Mouse (Mus musculus): ENCODE results near the gene Ttc30a1. TPM values are rescaled to one million over a fixed set of nuclear protein-coding genes. Genes with fewer than 3 reads are reported as not detected.
"Not testable (repeated sequence)": the region's sequence is repeated elsewhere in the genome, so short reads cannot be mapped to it uniquely, and the experiment has no call there.

Gene Ttc30a1
- total and polyA plus RNA-seq, 2 experiments from 2014 or later, result 4.8 to 11.4 TPM

DNA sequence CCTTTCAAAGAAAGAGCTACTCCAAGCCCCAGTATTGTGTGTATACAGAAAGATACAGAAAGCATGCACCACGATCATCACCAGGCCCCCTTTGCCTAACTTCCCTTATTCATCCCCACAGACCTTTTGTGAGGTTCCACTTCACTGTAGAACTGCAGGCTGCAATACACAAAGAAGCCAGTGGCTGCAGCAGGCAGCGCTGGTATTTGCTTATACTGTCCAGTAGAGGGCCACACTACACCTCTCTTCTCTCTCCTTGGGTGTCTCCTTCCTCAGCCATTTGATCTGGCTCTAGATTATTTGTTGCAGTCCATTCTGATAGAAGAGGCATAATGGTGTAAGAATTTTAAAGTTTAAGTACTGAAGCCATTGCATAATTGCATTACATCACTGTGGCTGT is 3.4 kb upstream of the Ttc30a1 start:
- DNase-seq (ENCODE audit: low spot score) (peak; percentile 92), ATAC-seq (peak; percentile 78)
- WGBS, result 2% methylated on average over 2 of the region's 2 CpGs
- peak overlapping the region; percentile 9; the same call in 1 of the 2 replicates for H3K27ac ChIP-seq
- no peak overlapping the region for H3K4me2 ChIP-seq (ENCODE audit: low read depth, low read length)
- no peak overlapping the region for H3K4me3 ChIP-seq (ENCODE audit: low read length)
- TF ChIP-seq CTCF (IDR thresholded peaks at IDR 0.05; ENCODE audit: low read depth), result peak; percentile 100
- no peaks in the 10 kb centered on the region for H3K36me3 ChIP-seq (ENCODE audit: insufficient read depth, low read length)
- no peaks in the 10 kb centered on the region for H3K9me3 ChIP-seq (ENCODE audit: low read length)
- no peaks in the 10 kb centered on the region for H3K27me3 ChIP-seq (ENCODE audit: insufficient read depth, low read length)
- H3K4me1 ChIP-seq (ENCODE audit: insufficient read depth, low read length), result 0 out of 2 replicates have a peak, but pooled peaks cover 3% of the 10 kb centered on the region
- H3K9ac ChIP-seq (replicated peaks; ENCODE audit: low read length), result no peak overlapping the region

- H3K36me3 ChIP-seq (ENCODE audit: insufficient read depth, low read length), result no peaks in the 10 kb centered on the region
- DNase-seq (ENCODE audit: low spot score) (peak; percentile 51), ATAC-seq (no peak)
- no peak overlapping the region for H3K4me3 ChIP-seq (ENCODE audit: low read length)
- 44% methylated on average over 3 of the region's 3 CpGs for WGBS
- 0 out of 2 replicates have a peak, but pooled peaks cover 3% of the 10 kb centered on the region for H3K4me1 ChIP-seq (ENCODE audit: insufficient read depth, low read length)
- H3K27me3 ChIP-seq (ENCODE audit: insufficient read depth, low read length), result no peaks in the 10 kb centered on the region
- no peaks in the 10 kb centered on the region for H3K9me3 ChIP-seq (ENCODE audit: low read length)
- H3K27ac ChIP-seq, result no peak overlapping the region
- no peak overlapping the region for H3K9ac ChIP-seq (replicated peaks; ENCODE audit: low read length)
- no peak overlapping the region for H3K4me2 ChIP-seq (ENCODE audit: low read depth, low read length)
- no peak for TF ChIP-seq CTCF (IDR thresholded peaks at IDR 0.05; ENCODE audit: low read depth)
Observed at GRCm38 (mm10) chr2:75983847-75984246, 2.1 kb upstream of the Ttc30a1 start.

DNA sequence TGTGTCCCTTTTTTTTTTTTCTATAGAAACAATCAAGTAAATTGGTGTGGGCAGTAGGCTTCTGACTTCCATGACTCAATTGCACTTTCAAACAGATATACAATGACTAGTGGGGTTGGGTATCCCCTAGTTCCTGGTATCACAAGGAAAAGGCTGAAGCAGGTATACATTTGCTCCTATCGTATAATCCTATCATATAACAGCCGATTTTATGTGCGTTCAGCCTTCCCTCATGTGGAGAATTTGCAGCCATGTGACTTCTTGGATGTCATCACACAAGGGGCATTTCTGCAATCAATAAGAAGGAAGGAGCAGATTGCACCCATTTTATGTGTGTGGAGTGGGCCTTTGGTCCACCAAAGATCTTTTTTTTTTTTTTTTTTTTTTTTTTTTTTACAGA is 1.3 kb upstream of the Ttc30a1 start:
- Histone ChIP-seq H3K4me2 (ENCODE audit: low read depth, low read length) (no peak overlapping the region), H3K27me3 (ENCODE audit: insufficient read depth, low read length) (no peaks in the 10 kb centered on the region), H3K9ac (replicated peaks; ENCODE audit: low read length) (no peak overlapping the region), H3K4me3 (ENCODE audit: low read length) (no peak overlapping the region), H3K4me1 (ENCODE audit: insufficient read depth, low read length) (0 out of 2 replicates have a peak, but pooled peaks cover 3% of the 10 kb centered on the region), H3K27ac (no peak overlapping the region), H3K36me3 (ENCODE audit: insufficient read depth, low read length) (no peaks in the 10 kb centered on the region), H3K9me3 (ENCODE audit: low read length) (no peaks in the 10 kb centered on the region)
- no peak for TF ChIP-seq CTCF (IDR thresholded peaks at IDR 0.05; ENCODE audit: low read depth)
- ATAC-seq, result no peak
- DNase-seq (ENCODE audit: low spot score), result no peak
- WGBS, result 94% methylated on average over 3 of the region's 3 CpGs

DNA sequence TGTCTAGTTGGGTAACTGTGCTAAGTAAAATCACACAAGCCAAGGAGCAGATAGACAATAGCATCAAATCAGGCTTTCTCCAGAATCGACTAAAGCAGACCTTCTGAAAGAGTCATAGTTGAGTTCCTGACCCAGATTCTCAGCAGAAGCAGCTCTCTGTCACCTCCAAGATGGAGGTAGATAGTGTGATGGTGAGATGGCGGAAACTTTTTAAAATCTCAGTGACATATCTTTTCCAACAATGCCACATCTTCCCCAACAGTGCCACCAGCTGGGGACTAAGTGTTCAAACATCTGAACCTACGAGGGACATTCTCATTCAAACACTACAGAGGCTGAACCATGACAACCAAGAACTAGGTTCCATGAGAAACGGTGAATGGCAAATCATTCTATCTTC is 859 bp upstream of the Ttc30a1 start:
- WGBS, result 97% methylated on average over 4 of the region's 4 CpGs
- H3K36me3 ChIP-seq (ENCODE audit: insufficient read depth, low read length), result no peaks in the 10 kb centered on the region
- no peak overlapping the region for H3K9ac ChIP-seq (replicated peaks; ENCODE audit: low read length)
- DNase-seq (ENCODE audit: low spot score) (no peak), ATAC-seq (no peak)
- TF ChIP-seq CTCF (IDR thresholded peaks at IDR 0.05; ENCODE audit: low read depth), result no peak
- no peak overlapping the region for H3K27ac ChIP-seq
- no peaks in the 10 kb centered on the region for H3K9me3 ChIP-seq (ENCODE audit: low read length)
- no peak overlapping the region for H3K4me2 ChIP-seq (ENCODE audit: low read depth, low read length)
- 0 out of 2 replicates have a peak, but pooled peaks cover 3% of the 10 kb centered on the region for H3K4me1 ChIP-seq (ENCODE audit: insufficient read depth, low read length)
- no peak overlapping the region for H3K4me3 ChIP-seq (ENCODE audit: low read length)
- H3K27me3 ChIP-seq (ENCODE audit: insufficient read depth, low read length), result no peaks in the 10 kb centered on the region

DNA sequence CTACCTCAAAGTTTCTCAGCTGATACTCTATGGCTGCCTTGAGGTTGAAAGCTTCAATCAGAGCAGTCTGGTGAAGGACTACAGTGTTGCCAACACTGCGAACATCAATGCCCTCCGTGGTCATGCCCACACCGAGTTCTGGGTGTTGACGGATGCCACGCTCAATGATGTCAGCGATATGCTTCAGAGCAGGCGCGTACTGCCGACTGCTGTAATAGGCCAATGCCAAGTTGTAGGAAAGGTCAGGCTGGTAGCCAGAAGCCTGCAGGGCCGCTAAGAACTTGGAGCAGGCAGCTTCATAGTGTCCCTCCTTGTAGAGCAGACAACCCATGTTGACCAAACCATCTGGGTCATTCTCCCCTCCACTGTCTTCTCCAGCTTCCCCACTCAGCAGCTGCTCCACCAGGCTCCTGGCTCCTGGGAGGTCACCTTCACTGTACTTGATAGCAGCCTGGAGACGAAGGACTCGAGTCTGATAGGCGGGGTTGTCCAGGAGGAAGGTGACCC is 781 bp downstream of the Ttc30a1 start:
- WGBS, result 96% methylated on average over 13 of the region's 13 CpGs
- not testable (repeated sequence) for H3K36me3 ChIP-seq (ENCODE audit: insufficient read depth, low read length); H3K4me1 ChIP-seq (ENCODE audit: insufficient read depth, low read length); H3K27ac ChIP-seq; H3K9ac ChIP-seq (replicated peaks; ENCODE audit: low read length); H3K27me3 ChIP-seq (ENCODE audit: insufficient read depth, low read length); ATAC-seq; H3K9me3 ChIP-seq (ENCODE audit: low read length); DNase-seq (ENCODE audit: low spot score)
- peak overlapping the region; percentile 46 for H3K4me3 ChIP-seq (ENCODE audit: low read length)
- peak overlapping the region; percentile 55 for H3K4me2 ChIP-seq (ENCODE audit: low read depth, low read length)

DNA sequence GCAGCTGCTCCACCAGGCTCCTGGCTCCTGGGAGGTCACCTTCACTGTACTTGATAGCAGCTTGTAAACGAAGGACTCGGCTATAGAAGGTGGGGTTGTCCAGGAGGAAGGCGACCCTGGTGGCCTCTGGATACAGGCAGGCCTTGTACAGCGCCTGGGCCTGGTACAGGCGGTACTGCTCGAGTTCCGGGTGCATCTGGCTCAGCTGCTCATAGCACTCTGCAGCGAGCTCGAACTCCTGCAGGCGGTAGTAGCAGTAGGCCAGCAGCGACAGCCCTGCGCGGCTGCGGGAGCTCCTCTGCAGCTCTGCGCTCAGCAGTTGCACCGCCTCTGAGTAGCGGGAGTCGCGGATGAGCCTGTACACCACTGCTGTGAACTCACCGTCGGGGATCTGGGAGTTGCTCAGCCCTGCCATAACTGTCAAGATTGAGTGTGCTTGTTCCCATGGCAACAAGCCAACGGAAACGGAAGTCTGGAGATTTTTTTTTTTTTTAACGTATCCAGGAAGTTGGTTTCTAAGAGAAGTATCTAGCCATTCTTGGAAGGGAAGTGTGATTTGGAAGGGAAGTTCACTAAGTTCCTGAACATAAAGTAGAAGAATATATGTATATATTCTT is 3.9 kb downstream of the Ttc30a1 start, which contains the start of gene Ttc30a2:
Gene Ttc30a2, minus strand, starts transcription at position 419 of the 617 bp plus-strand sequence.
- DNase-seq (ENCODE audit: low spot score) (peak; percentile 73), ATAC-seq (peak; percentile 69)
- H3K36me3 ChIP-seq (ENCODE audit: insufficient read depth, low read length); H3K27ac ChIP-seq; H3K27me3 ChIP-seq (ENCODE audit: insufficient read depth, low read length); H3K9me3 ChIP-seq (ENCODE audit: low read length); H3K9ac ChIP-seq (replicated peaks; ENCODE audit: low read length); H3K4me1 ChIP-seq (ENCODE audit: insufficient read depth, low read length); H3K4me3 ChIP-seq (ENCODE audit: low read length): not testable (repeated sequence)
- 17% methylated on average over 16 of the region's 24 CpGs for WGBS
- 0 out of 2 replicates have a peak within 1 kb of the TSS, but pooled peaks have one; percentile 1 for H3K4me2 ChIP-seq (ENCODE audit: low read depth, low read length)

DNA sequence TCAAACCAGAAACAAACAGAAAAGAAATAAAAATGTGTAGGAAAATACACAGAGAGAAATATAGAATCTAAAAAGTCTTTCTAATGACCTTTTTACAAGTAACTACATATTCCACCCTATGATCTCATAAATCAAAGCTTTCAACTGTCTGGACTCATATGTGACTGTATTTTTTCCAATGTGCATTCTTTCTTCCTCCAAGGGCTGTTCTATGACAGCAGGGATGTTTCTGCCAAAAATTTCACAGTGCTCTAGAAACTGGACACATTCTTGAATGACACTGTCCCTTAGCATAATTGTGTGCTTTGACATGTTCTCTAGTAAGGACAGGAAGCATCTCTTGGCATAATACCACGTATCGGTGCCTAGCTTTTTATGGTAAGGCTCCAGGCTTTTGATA is 5.7 kb downstream of the Ttc30a1 start:
- not testable (repeated sequence) for H3K36me3 ChIP-seq (ENCODE audit: insufficient read depth, low read length); ATAC-seq; H3K4me2 ChIP-seq (ENCODE audit: low read depth, low read length); H3K27me3 ChIP-seq (ENCODE audit: insufficient read depth, low read length); H3K4me1 ChIP-seq (ENCODE audit: insufficient read depth, low read length); H3K9ac ChIP-seq (replicated peaks; ENCODE audit: low read length); H3K4me3 ChIP-seq (ENCODE audit: low read length); H3K27ac ChIP-seq; H3K9me3 ChIP-seq (ENCODE audit: low read length); DNase-seq (ENCODE audit: low spot score)
- 72% methylated on average over 2 of the region's 2 CpGs for WGBS

All from hindbrain, postnatal 0 days (tissue).